Mouse (Mus musculus) limb, embryonic 14.5 days (tissue): ENCODE data around the gene Pqlc2. TPM values are rescaled to one million over a fixed set of nuclear protein-coding genes. Genes with fewer than 3 reads are reported as not detected.
A peak's percentile ranks its signal among the peaks of the same experiment; 100 is the strongest.

Source experiments
- ATAC-seq: fragments of 200-750 bp; cut with Nextera tagmentation; 2 replicates; pipeline ENCODE4 v1.8.0; 2017; ENCODE audit warnings: low read depth, moderate number of reproducible peaks, moderate TSS enrichment; ENCODE audit not compliant: low FRiP score
- DNase-seq: peaks from one replicate; pipeline ENCODE4 v3.0.0-alpha.2; 2015; ENCODE audit warnings: low spot score
- H3K27ac ChIP-seq: fragments of 300-500 bp; sonication (generic); replicated peaks from 2 replicates; pipeline ENCODE4 v1.5.1; 2014; ENCODE audit warnings: low read depth, mild to moderate bottlenecking, low read length, moderate library complexity, mixed read lengths
- H3K27me3 ChIP-seq: fragments of 300-500 bp; sonication (generic); 2 replicates; pipeline ENCODE4 v1.6.1; 2014; ENCODE audit warnings: low read length, mixed read lengths; ENCODE audit not compliant: control insufficient read depth, insufficient read depth
- H3K36me3 ChIP-seq: fragments of 300-500 bp; sonication (generic); 2 replicates; pipeline ENCODE4 v1.6.1; 2014; ENCODE audit warnings: mild to moderate bottlenecking, low read length, moderate library complexity, mixed read lengths; ENCODE audit not compliant: control insufficient read depth, insufficient read depth
- H3K4me1 ChIP-seq: fragments of 300-500 bp; sonication (generic); 2 replicates; pipeline ENCODE4 v1.6.1; 2014; ENCODE audit warnings: antibody characterized with exemption, low read length, mixed read lengths; ENCODE audit not compliant: control insufficient read depth, insufficient read depth
- H3K4me2 ChIP-seq: fragments of 300-500 bp; sonication (generic); replicated peaks from 2 replicates; pipeline ENCODE4 v1.6.1; 2014; ENCODE audit warnings: low read depth, mild to moderate bottlenecking, low read length, moderate library complexity; ENCODE audit not compliant: severe bottlenecking
- H3K4me3 ChIP-seq: fragments of 300-500 bp; sonication (generic); replicated peaks from 2 replicates; pipeline ENCODE4 v1.5.1; 2014; ENCODE audit warnings: low read length
- H3K9ac ChIP-seq: fragments of 300-500 bp; sonication (generic); 2 replicates; pipeline ENCODE4 v1.6.1; 2014; ENCODE audit warnings: mild to moderate bottlenecking, low read depth, low read length, moderate library complexity; ENCODE audit not compliant: severe bottlenecking
- H3K9me3 ChIP-seq: fragments of 300-500 bp; sonication (generic); 2 replicates; pipeline ENCODE4 v1.6.1; 2016; ENCODE audit warnings: low read length; ENCODE audit not compliant: control insufficient read depth
- POLR2A ChIP-seq: fragments of 200-500 bp; IDR thresholded peaks from 2 replicates; pipeline ENCODE4 v1.8.0; 2012; ENCODE audit warnings: inconsistent platforms, mild to moderate bottlenecking, moderate library complexity, borderline replicate concordance; ENCODE audit not compliant: insufficient read depth, insufficient read length; ENCODE audit errors: extremely low read depth
- WGBS: fragments of 180-500 bp; shearing (Covaris S2); extraction: QIAGEN DNeasy Blood & Tissue Kit; methylation state at CpG from one replicate; pipeline ENCODE4 v1.1.7; 2014; 5-methylcytosine and 5-hydroxymethylcytosine counted together
- polyA plus RNA-seq, 2 experiments: library from polyadenylated mRNA; depleted of rRNA in 1 of 2; stranded (reverse) in 1 of 2; unstranded in 1 of 2; fragments of >200 nt; fragmentation: Nextera tagmentation in 1 of 2; extraction: Ambion mirVana in 1 of 2; gene quantifications; 2 replicates each; pipeline versions ENCODE4 v1.2.1 to v1.2.3; 2012 to 2014

The Pqlc2 gene
- polyA plus RNA-seq, 2 experiments, result 12.9 to 20.7 TPM

DNA sequence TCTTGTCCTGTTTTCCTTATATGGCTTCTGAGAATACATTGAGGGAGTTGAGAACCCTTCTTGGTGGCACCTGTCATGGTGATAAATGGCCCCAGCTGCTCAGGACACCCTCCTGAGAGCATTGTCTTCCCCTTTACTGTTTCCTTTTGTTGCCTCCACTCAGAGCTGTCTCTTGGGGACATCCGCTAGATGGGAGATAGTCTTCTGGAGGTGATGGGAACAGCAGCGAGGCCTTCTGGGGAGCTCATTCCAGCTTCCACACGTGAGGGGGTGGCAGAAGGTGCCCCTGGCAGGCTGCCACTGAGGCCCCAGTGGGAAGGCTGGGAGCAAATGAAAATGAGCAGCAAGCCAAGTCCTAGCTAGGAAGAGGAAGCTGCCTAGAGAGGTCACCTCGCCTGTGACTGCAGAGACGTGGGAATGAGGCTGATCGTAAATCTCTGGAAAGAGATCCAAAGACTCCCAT, 27.5 kb downstream of the Pqlc2 start:
- H3K4me3 ChIP-seq, result no peak overlapping the region
- WGBS, result 51% methylated on average over 6 of the region's 6 CpGs
- H3K27ac ChIP-seq, result no peak overlapping the region
- TF ChIP-seq POLR2A, result no peak
- peak; percentile 14; the same call in 1 of the 2 replicates for ATAC-seq
- no peaks in the 10 kb centered on the region for H3K27me3 ChIP-seq
- H3K9me3 ChIP-seq, result no peaks in the 10 kb centered on the region
- peaks cover 58% of the 10 kb centered on the region for H3K36me3 ChIP-seq
- peaks cover 30% of the 10 kb centered on the region for H3K4me1 ChIP-seq
- no peak overlapping the region for H3K9ac ChIP-seq
- no peak for DNase-seq
- H3K4me2 ChIP-seq, result no peak overlapping the region

DNA sequence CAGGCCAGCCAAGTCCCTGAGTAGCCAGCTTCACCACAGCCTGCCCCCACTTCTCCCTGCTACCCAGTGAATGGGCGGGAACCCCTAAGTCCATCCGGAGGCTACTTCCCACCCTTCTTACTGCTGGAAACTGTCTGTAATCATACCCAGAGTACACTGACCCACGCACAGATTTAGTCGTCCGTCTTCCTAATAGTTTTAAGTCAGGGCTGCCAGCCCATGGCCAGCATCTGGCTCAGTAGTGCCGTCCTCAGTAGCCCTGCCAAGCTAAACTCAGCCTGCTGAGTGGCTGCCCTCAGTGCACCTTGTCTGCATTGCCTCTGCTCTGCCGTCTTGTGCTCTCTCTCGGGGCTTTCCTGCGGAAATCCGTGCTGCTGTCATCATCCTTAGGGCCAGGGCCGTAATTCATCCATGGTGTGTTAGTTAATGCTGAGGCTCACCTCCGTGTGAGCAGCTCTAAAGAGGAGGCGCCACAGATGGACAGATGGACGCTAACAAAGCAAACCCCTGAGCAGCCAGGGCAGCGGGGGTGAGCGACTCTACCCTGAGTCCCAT, 28.6 kb downstream of the Pqlc2 start:
- no peaks in the 10 kb centered on the region for H3K27me3 ChIP-seq
- no peak for DNase-seq
- 78% methylated on average over 16 of the region's 16 CpGs for WGBS
- no peak for TF ChIP-seq POLR2A
- no peaks in the 10 kb centered on the region for H3K9me3 ChIP-seq
- H3K4me1 ChIP-seq, result peaks cover 30% of the 10 kb centered on the region
- peaks cover 49% of the 10 kb centered on the region for H3K36me3 ChIP-seq
- no peak overlapping the region for H3K9ac ChIP-seq
- H3K4me2 ChIP-seq, result no peak overlapping the region
- H3K4me3 ChIP-seq, result no peak overlapping the region
- ATAC-seq, result no peak
- H3K27ac ChIP-seq, result no peak overlapping the region

DNA sequence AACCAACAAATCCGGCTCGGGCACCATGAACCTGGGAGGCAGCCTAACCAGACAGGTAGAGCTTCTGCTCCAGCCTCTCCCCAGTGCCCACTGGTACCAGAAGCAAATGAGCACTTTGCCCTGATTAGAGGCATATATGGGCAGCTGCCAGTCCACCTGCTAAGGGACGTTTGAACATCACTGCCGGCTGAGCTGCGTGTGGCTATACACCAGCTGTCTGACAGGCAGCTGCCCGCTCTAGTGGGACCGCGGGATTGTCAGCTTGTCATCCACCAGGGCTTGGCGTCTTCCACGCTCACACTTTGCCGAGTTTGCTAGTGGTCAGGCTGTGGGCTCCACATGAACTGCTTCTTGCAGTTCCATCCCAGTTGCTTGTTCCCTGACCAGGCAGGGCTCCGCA, 30.0 kb downstream of the Pqlc2 start:
- DNase-seq (no peak), ATAC-seq (no peak)
- TF ChIP-seq POLR2A, result no peak
- no peaks in the 10 kb centered on the region for H3K9me3 ChIP-seq
- no peak overlapping the region for H3K4me3 ChIP-seq
- no peak overlapping the region for H3K27ac ChIP-seq
- peaks cover 43% of the 10 kb centered on the region for H3K36me3 ChIP-seq
- 96% methylated on average over 12 of the region's 12 CpGs for WGBS
- peaks cover 31% of the 10 kb centered on the region for H3K4me1 ChIP-seq
- H3K4me2 ChIP-seq, result no peak overlapping the region
- H3K27me3 ChIP-seq, result no peaks in the 10 kb centered on the region
- H3K9ac ChIP-seq, result no peak overlapping the region

DNA sequence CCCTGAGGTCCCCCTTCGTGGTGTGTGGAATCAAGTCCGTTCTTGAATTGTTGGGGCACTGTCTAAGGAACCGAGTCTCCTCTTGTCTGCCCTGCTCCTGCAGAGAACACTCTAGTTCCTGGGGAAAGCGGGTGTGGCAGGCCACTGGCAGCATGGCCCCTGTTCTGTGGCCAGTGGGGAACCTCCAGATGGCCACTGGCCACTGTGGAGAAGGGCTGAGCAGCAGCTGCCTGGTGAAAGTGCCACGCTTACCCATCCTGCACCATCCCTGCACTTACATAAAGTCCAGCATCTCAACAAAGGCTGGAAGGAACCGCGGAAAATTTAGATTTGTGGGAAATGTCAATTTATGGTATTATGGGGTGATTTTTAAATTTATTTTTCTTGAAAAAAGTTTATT, 34.1 kb downstream of the Pqlc2 start:
- H3K27me3 ChIP-seq, result no peaks in the 10 kb centered on the region
- no peak overlapping the region for H3K4me3 ChIP-seq
- H3K9me3 ChIP-seq, result no peaks in the 10 kb centered on the region
- no peak for DNase-seq
- no peak for ATAC-seq
- TF ChIP-seq POLR2A, result no peak
- H3K27ac ChIP-seq, result no peak overlapping the region
- 58% methylated on average over 7 of the region's 7 CpGs for WGBS
- H3K36me3 ChIP-seq, result peaks cover 43% of the 10 kb centered on the region
- H3K9ac ChIP-seq, result no peak overlapping the region
- H3K4me2 ChIP-seq, result no peak overlapping the region
- H3K4me1 ChIP-seq, result peaks cover 24% of the 10 kb centered on the region

GRCm38 (mm10) chr4:139274573-139274972, 35.9 kb downstream of the Pqlc2 start:
- H3K4me3 ChIP-seq, result no peak overlapping the region
- no peak for DNase-seq
- WGBS, result 88% methylated on average over 7 of the region's 7 CpGs
- no peak overlapping the region for H3K9ac ChIP-seq
- no peaks in the 10 kb centered on the region for H3K27me3 ChIP-seq
- H3K4me1 ChIP-seq, result peaks cover 37% of the 10 kb centered on the region
- H3K36me3 ChIP-seq, result peaks cover 26% of the 10 kb centered on the region
- TF ChIP-seq POLR2A, result no peak
- H3K27ac ChIP-seq, result no peak overlapping the region
- no peak overlapping the region for H3K4me2 ChIP-seq
- no peaks in the 10 kb centered on the region for H3K9me3 ChIP-seq
- ATAC-seq, result no peak
